Mouse (Mus musculus): ENCODE measurements around the gene Meox2.
"Not testable (repeated sequence)": the region's sequence is repeated elsewhere in the genome, so short reads cannot be mapped to it uniquely, and the experiment has no call there.

Gene Meox2

GRCm38 (mm10) chr12:37108390-37108738, at the start of gene Meox2:
TSS of gene Meox2 (plus strand) at chr12:37108540.
- no peak for DNase-seq (ENCODE audit: extremely low read depth, insufficient read length, low spot score)

- no peak for DNase-seq (ENCODE audit: extremely low read depth, insufficient read length, low spot score)
These were observed 35.7 kb upstream of the Meox2 start for GRCm38 (mm10) chr12:37072636-37073035.

GRCm38 (mm10) chr12:37077308-37077707, 31.0 kb upstream of the Meox2 start:
- DNase-seq (ENCODE audit: extremely low read depth, insufficient read length, low spot score): no peak

- DNase-seq (ENCODE audit: extremely low read depth, insufficient read length, low spot score): not testable (repeated sequence)
These were observed 28.3 kb upstream of the Meox2 start for GRCm38 (mm10) chr12:37080005-37080404.

- DNase-seq (ENCODE audit: extremely low read depth, insufficient read length, low spot score): no peak
These were observed 1.8 kb upstream of the Meox2 start for GRCm38 (mm10) chr12:37106541-37106940.

DNA sequence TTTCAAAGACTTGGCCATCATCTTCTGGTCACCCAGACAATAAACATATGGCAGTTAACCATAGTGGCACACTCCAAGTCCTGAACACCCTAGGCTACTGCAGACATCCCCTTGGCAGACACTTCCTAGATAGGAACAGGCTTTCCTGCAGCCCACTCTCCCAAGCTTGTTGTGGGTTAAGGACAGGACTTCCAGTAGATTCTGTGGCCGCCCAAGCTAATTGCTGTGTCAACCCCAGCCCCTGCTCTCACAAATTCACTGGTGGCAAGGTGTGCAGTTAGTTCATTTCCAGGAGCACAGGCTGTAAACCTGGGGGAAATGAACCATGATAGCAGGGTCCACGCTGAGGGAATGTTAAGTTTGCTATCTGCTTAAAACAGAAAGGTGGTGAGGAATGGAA, 1.2 kb upstream of the Meox2 start:
- no peak for DNase-seq (ENCODE audit: extremely low read depth, insufficient read length, low spot score)

DNA sequence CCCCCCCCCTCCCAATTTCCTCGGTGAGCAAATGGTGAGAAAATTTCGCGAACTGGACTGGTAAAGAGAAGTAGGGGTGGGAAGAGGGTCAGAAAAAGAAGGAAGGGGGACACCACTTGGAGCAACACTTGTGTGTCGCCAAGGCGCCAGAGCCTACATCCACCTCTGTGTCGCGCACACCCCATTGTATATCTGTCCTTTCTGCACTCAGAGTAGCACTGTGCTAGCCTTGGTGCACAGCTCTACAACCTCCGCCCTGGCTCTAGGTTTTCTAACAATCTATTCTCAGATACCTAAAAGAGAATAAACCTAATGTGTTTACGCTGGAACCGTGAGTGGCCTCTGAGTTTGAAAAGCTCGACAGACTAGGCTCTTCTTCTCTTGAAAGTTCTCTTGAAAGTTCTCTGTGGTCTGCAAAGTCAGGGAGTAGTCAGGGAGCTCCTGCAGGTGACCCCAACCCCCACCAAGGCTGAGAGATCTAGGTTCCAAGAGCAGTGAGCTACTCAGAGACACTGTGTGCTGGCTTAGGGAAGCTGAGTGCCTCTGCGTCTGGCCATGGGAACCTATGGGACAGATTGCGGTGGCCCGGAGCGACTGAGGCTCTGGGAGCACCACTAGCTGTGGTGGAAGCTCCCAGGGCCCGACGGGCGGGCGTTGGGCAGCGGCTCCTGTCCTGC, 489 bp upstream of the Meox2 start:
- no peak for DNase-seq (ENCODE audit: extremely low read depth, insufficient read length, low spot score)

DNA sequence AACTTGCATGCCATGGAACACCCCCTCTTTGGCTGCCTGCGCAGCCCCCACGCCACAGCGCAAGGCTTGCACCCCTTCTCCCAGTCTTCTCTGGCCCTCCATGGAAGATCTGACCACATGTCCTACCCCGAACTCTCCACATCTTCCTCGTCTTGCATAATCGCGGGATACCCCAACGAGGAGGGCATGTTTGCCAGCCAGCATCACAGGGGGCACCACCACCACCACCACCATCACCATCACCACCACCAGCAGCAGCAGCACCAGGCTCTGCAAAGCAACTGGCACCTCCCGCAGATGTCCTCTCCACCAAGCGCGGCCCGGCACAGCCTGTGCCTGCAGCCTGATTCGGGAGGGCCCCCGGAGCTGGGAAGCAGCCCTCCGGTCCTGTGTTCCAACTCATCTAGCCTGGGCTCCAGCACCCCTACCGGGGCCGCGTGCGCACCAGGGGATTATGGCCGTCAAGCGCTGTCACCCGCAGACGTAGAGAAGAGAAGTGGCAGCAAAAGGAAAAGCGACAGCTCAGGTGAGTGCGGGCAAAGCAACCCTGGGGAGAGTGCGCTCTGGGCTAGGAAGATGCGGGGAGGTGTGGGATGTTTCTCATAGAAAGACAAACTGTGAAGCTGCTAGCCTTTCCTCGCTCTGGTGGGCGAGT, 606 bp downstream of the Meox2 start:
- no peak for DNase-seq (ENCODE audit: extremely low read depth, insufficient read length, low spot score)

DNA sequence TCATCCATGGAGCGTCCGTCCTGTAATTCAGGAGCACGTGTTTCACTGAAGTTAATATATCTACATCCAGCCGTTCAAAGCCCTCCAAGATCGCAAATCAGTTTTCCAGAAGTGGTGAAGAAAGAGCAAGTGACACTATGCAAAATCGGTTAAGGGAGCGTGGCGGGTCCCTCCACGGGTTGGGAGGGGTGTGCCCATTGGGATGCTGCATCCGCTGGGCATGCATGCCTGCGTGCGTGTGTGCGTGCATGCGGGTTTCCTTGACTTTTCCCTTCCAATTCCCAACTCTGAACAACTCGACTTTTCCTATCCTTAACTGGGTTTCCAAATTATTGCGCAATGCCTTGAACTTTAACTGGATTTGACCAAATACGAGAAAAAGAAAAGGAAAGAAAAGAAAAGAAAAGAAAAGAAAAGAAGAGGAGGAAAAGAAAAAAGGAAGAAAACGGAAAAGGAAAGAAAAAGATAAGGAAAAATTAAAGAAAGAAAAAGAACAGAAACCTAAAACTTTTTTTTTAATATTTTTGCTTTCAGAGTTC, 1.2 kb downstream of the Meox2 start:
- DNase-seq (ENCODE audit: extremely low read depth, insufficient read length, low spot score): no peak

DNA sequence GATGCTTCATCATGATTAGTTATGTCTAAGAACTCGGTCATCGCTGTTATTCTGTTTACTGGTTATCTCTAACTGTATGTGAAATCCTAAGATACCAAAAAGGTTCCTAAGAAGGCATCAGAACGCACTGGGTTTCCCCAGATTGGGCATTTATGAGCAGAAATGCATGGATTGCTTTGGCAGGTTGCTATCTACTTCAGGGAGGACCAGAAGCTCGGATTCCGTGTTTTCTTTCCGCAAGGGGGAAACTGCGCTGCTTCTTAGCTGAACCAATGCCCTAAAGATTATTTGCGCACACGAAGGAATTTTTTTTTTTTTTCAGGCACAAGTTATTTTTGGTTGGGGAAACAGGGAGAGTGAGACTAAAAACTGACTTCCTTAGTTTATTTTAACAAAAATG, 2.6 kb downstream of the Meox2 start:
- DNase-seq (ENCODE audit: extremely low read depth, insufficient read length, low spot score): no peak

- no peak for DNase-seq (ENCODE audit: extremely low read depth, insufficient read length, low spot score)
These were observed 10.9 kb downstream of the Meox2 start for GRCm38 (mm10) chr12:37119246-37119645.

DNA sequence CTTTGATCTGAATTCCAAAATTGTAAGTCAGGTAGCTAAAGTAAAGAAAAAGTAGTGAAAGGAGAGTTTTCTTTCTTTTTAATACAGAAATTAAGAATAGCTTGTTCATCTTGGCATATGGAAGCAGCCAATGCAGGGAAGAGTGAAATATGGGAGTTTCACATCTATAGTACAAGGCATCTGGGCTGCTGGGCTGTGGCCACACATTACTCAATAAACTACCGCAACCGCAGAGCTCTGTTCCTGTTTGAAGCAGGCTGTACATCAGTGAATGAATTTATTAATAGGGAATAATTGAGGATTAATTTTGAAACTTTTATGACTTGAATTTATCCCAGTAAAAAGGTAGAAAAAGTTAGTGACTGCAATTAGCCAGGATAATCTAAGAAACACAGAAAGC, 15.4 kb downstream of the Meox2 start:
- no peak for DNase-seq (ENCODE audit: extremely low read depth, insufficient read length, low spot score)

DNA sequence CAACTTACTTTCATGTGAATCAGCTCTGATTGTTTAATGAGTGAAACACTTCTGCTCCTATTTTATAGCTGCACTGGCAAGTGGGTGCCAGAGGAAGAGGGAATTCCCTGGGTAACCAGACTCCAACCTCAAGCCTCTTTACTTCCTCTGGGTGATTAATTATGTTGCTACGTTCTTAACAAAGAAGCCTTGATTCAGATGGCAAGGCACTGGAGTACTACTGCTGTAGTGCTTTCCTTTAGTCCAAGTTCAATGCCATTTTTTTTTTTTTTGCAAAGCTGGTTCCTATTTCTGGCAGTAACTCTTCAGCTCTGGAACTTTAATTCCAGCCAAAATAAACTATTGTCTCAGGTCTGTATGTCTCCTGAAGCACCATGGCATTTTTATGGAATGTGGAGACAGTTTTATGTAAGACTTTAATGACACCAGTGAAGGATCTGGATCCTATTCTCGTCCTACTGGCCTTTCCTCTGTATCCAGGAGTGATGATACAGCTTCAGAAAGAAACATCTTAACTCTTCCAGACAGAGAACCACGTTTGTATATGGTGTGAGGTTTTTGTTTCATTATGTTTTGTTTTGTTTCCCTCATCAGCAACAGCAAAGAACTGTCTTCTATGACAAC, 33.9 kb downstream of the Meox2 start:
- no peak for DNase-seq (ENCODE audit: extremely low read depth, insufficient read length, low spot score)

GRCm38 (mm10) chr12:37143879-37144278, 35.5 kb downstream of the Meox2 start:
- DNase-seq (ENCODE audit: extremely low read depth, insufficient read length, low spot score): no peak

- no peak for DNase-seq (ENCODE audit: extremely low read depth, insufficient read length, low spot score)
These were observed 59.4 kb downstream of the Meox2 start for GRCm38 (mm10) chr12:37167742-37168141.

GRCm38 (mm10) chr12:37173324-37173723, 65.0 kb downstream of the Meox2 start:
- DNase-seq (ENCODE audit: extremely low read depth, insufficient read length, low spot score): no peak

DNA sequence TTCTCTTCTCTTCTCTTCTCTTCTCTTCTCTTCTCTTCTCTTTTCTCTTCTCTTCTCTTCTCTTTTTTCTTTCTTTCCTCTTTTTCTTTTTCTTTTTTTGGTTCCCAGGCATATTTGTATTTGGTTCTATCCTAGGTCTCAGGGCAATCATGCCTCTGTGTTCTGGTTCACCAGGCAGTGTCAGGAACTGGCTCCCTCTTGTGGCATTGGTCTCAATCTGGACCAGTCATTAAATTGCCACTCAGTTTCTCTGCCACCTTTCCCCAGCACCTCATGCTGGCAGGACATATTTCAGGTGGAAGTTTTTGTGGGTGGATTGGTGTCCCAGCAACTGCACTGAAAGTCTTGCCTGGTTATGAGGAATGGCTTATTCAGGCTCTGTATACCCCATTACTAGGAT, 75.3 kb downstream of the Meox2 start:
- no peak for DNase-seq (ENCODE audit: extremely low read depth, insufficient read length, low spot score)

- DNase-seq (ENCODE audit: extremely low read depth, insufficient read length, low spot score): no peak
These were observed 80.7 kb downstream of the Meox2 start for GRCm38 (mm10) chr12:37188940-37189488.

All from 3134 (cell line).